Mouse (Mus musculus): ENCODE results near the gene Gm5617. TPM values are rescaled to one million over a fixed set of nuclear protein-coding genes. Genes with fewer than 3 reads are reported as not detected.
A peak's percentile ranks its signal among the peaks of the same experiment; 100 is the strongest.

Gm5617 gene
- 1.9 and 7.9 TPM in 2 replicates for polyA plus RNA-seq (2011; ENCODE audit: insufficient read depth, insufficient read length, low replicate concordance, missing spikeins)

- Histone ChIP-seq H3K4me1 (ENCODE audit: control insufficient read depth, insufficient read depth, low read length) (peaks cover 1% of the 10 kb centered on the region; the same call in 1 of the 2 replicates), H3K4me3 (replicated peaks; ENCODE audit: control insufficient read depth, low read depth, low read length) (peak within 1 kb of the TSS; percentile 99), H3K27ac (ENCODE audit: control insufficient read depth, insufficient read depth, low read depth, low read length, poor library complexity) (peak within 1 kb of the TSS; percentile 94)
- under 1% methylated on average over 72 of the region's 72 CpGs for WGBS
- TF ChIP-seq CTCF (IDR thresholded peaks at IDR 0.05; ENCODE audit: control insufficient read depth, insufficient read depth, low read length) (no peak), POLR2A (IDR thresholded peaks at IDR 0.05; ENCODE audit: borderline replicate concordance, control insufficient read depth, low read depth, low read length) (peak; percentile 88; the same call in 1 of the 2 replicates)
Measured at GRCm38 (mm10) chr9:48494817-48495547, at the start of gene Gm5617, which contains the start of gene Rbm7. Gene Gm5617 (plus strand): TSS chr9:48495442. Gene Rbm7 (minus strand): TSS chr9:48495299.

DNA sequence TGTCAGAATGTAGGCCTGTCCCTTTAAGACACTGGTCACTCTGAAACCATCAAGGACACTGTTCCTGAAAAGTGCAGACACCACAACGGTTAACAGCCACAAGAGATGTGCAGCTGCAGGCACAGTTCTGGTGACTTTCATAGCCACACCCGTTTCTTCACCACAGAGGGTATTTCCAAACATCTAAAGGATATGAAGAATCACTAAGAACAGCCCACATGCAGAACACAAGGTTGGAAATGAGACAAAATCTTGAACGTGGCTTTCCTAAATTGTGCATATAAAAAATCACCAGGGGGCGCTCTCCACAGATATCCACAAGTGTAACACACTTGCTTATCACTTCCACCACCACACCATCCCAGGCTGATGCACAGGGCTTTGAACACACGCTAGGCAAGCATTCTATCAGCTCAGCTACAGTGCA is 47.4 kb upstream of the Gm5617 start:
- TF ChIP-seq CTCF (IDR thresholded peaks at IDR 0.05; ENCODE audit: control insufficient read depth, insufficient read depth, low read length) (peak; percentile 42; the same call in 1 of the 2 replicates), POLR2A (IDR thresholded peaks at IDR 0.05; ENCODE audit: borderline replicate concordance, control insufficient read depth, low read depth, low read length) (no peak)
- no peak overlapping the region for H3K4me3 ChIP-seq (replicated peaks; ENCODE audit: control insufficient read depth, low read depth, low read length)
- H3K27ac ChIP-seq (ENCODE audit: control insufficient read depth, insufficient read depth, low read depth, low read length, poor library complexity) = no peak overlapping the region
- peaks cover 3% of the 10 kb centered on the region for H3K4me1 ChIP-seq (ENCODE audit: control insufficient read depth, insufficient read depth, low read length)
- 9% methylated on average over 5 of the region's 5 CpGs for WGBS

DNA sequence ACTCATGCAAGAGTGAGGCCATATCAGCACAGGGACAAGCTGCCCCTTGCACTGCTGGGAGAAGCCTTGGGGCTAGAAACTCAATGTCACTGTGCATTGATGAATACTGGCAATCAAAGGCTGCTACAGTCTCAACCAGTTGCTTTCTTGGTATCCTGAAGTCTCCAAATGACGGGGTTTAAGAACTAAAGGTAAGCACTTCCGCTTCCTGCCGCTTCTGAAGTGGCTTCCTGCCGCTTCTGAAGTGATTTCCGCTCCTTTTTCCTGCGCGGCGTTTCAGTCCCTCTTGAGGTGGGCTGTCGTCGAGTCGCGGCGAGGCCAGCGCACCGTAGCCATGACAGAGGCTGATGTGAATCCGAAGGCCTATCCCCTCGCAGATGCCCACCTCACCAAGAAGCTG is 45.2 kb upstream of the Gm5617 start:
- Histone ChIP-seq H3K27ac (ENCODE audit: control insufficient read depth, insufficient read depth, low read depth, low read length, poor library complexity) (no peak overlapping the region), H3K4me3 (replicated peaks; ENCODE audit: control insufficient read depth, low read depth, low read length) (no peak overlapping the region), H3K4me1 (ENCODE audit: control insufficient read depth, insufficient read depth, low read length) (peaks cover 2% of the 10 kb centered on the region)
- no peak for TF ChIP-seq POLR2A (IDR thresholded peaks at IDR 0.05; ENCODE audit: borderline replicate concordance, control insufficient read depth, low read depth, low read length)
- no peak for TF ChIP-seq CTCF (IDR thresholded peaks at IDR 0.05; ENCODE audit: control insufficient read depth, insufficient read depth, low read length)
- WGBS = 86% methylated on average over 17 of the region's 17 CpGs

GRCm38 (mm10) chr9:48455961-48456360 is 39.3 kb upstream of the Gm5617 start:
- WGBS = 81% methylated on average over 3 of the region's 3 CpGs
- Histone ChIP-seq H3K4me3 (replicated peaks; ENCODE audit: control insufficient read depth, low read depth, low read length) (no peak overlapping the region), H3K4me1 (ENCODE audit: control insufficient read depth, insufficient read depth, low read length) (no peaks in the 10 kb centered on the region; the same call in 1 of the 2 replicates), H3K27ac (ENCODE audit: control insufficient read depth, insufficient read depth, low read depth, low read length, poor library complexity) (no peak overlapping the region)
- no peak for TF ChIP-seq CTCF (IDR thresholded peaks at IDR 0.05; ENCODE audit: control insufficient read depth, insufficient read depth, low read length)
- TF ChIP-seq POLR2A (IDR thresholded peaks at IDR 0.05; ENCODE audit: borderline replicate concordance, control insufficient read depth, low read depth, low read length) = no peak

DNA sequence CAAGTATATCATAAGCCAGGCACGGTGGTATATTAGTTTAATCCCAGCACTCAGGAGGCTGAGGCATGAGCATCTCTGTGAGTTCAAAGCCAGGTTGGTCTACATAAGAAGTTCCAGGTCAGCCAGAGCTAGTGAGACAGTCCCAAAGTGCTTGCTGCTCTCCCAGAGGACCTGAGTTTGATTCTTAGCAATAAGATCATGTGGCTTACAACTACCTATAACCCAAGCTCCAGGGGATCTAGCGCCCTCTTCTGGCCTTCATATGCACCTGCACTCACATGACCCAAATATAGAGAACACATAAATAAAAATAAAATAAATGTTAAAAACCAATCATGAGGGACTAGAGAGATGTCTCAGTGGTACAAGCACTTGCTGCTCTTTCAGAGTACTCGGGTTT is 36.4 kb upstream of the Gm5617 start:
- H3K27ac ChIP-seq (ENCODE audit: control insufficient read depth, insufficient read depth, low read depth, low read length, poor library complexity) = no peak overlapping the region
- 70% methylated on average over 3 of the region's 3 CpGs for WGBS
- no peak overlapping the region for H3K4me3 ChIP-seq (replicated peaks; ENCODE audit: control insufficient read depth, low read depth, low read length)
- no peak for TF ChIP-seq POLR2A (IDR thresholded peaks at IDR 0.05; ENCODE audit: borderline replicate concordance, control insufficient read depth, low read depth, low read length)
- TF ChIP-seq CTCF (IDR thresholded peaks at IDR 0.05; ENCODE audit: control insufficient read depth, insufficient read depth, low read length) = peak; percentile 51
- no peaks in the 10 kb centered on the region; the same call in 1 of the 2 replicates for H3K4me1 ChIP-seq (ENCODE audit: control insufficient read depth, insufficient read depth, low read length)

DNA sequence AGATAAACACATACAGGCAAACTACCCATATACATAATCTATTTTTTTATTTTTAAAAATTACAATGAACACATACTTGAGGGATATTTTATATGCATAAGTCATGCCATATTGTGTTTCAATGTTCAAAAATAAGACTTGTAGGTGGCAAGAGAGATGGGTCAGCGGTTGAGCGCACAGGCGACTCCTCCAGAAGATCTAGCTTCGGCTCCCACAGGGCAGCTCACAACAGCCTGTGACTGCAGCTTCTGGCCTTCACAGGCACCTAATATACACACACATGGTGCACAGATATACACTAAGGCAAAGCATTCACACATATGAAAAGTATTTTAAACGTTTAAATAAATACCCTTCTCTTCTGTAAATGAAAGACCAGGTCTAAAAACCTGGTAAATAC is 35.9 kb upstream of the Gm5617 start:
- no peak for TF ChIP-seq CTCF (IDR thresholded peaks at IDR 0.05; ENCODE audit: control insufficient read depth, insufficient read depth, low read length)
- no peak for TF ChIP-seq POLR2A (IDR thresholded peaks at IDR 0.05; ENCODE audit: borderline replicate concordance, control insufficient read depth, low read depth, low read length)
- Histone ChIP-seq H3K4me3 (replicated peaks; ENCODE audit: control insufficient read depth, low read depth, low read length) (no peak overlapping the region), H3K4me1 (ENCODE audit: control insufficient read depth, insufficient read depth, low read length) (no peaks in the 10 kb centered on the region; the same call in 1 of the 2 replicates), H3K27ac (ENCODE audit: control insufficient read depth, insufficient read depth, low read depth, low read length, poor library complexity) (no peak overlapping the region)
- 87% methylated on average over 5 of the region's 5 CpGs for WGBS

DNA sequence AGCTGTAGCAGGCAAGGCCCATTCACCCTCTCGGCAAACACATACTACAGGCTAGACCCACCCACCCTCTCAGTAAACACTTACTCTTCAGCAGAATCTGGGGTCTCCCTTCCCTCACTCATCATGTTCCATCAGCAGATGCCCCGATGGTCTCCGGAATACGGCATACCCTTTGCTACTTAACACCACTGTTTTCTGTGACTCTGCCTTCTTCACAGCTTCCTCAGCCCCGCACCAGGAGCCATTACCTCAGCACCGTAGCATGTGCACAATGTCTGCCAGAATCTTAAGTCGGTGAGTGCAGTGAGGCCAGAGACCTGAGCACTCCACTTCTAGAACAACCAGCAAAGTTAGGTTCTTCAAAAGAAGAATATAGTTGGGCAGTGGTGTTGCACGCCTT is 34.5 kb upstream of the Gm5617 start:
- Histone ChIP-seq H3K4me1 (ENCODE audit: control insufficient read depth, insufficient read depth, low read length) (no peaks in the 10 kb centered on the region; the same call in 1 of the 2 replicates), H3K27ac (ENCODE audit: control insufficient read depth, insufficient read depth, low read depth, low read length, poor library complexity) (no peak overlapping the region), H3K4me3 (replicated peaks; ENCODE audit: control insufficient read depth, low read depth, low read length) (no peak overlapping the region)
- TF ChIP-seq CTCF (IDR thresholded peaks at IDR 0.05; ENCODE audit: control insufficient read depth, insufficient read depth, low read length) (no peak), POLR2A (IDR thresholded peaks at IDR 0.05; ENCODE audit: borderline replicate concordance, control insufficient read depth, low read depth, low read length) (no peak)
- 90% methylated on average over 8 of the region's 8 CpGs for WGBS

- Histone ChIP-seq H3K4me3 (replicated peaks; ENCODE audit: control insufficient read depth, low read depth, low read length) (no peak overlapping the region), H3K4me1 (ENCODE audit: control insufficient read depth, insufficient read depth, low read length) (no peaks in the 10 kb centered on the region; the same call in 1 of the 2 replicates), H3K27ac (ENCODE audit: control insufficient read depth, insufficient read depth, low read depth, low read length, poor library complexity) (no peak overlapping the region)
- TF ChIP-seq POLR2A (IDR thresholded peaks at IDR 0.05; ENCODE audit: borderline replicate concordance, control insufficient read depth, low read depth, low read length) (no peak), CTCF (IDR thresholded peaks at IDR 0.05; ENCODE audit: control insufficient read depth, insufficient read depth, low read length) (no peak)
- WGBS = 41% methylated on average over 3 of the region's 3 CpGs
Measured at GRCm38 (mm10) chr9:48461545-48461944, 33.7 kb upstream of the Gm5617 start.

Data from bone marrow, adult 2 months (tissue).